Mouse (Mus musculus): ENCODE results near the gene Otulin. TPM values are rescaled to one million over a fixed set of nuclear protein-coding genes. Genes with fewer than 3 reads are reported as not detected.

The Otulin gene
- polyA plus RNA-seq (2014; fragmentation: Illumina TruSeq; extraction: RNeasy Lipid Tissue Mini Kit (QIAGEN cat#74804); ENCODE audit: low read depth, low replicate concordance): 12.1 TPM

GRCm38 (mm10) chr15:27630601-27631383 is at the start of gene Otulin:
Gene Otulin, minus strand, starts transcription at chr15:27630693.

Other genes with a start within 250 kb of the Otulin start
- gene Ank, start 164.0 kb downstream of the Otulin start, polyA plus RNA-seq (2014; fragmentation: Illumina TruSeq; extraction: RNeasy Lipid Tissue Mini Kit (QIAGEN cat#74804); ENCODE audit: low read depth, low replicate concordance): 54.0 TPM
- gene Otulinl, start 50.9 kb upstream of the Otulin start, polyA plus RNA-seq (2014; fragmentation: Illumina TruSeq; extraction: RNeasy Lipid Tissue Mini Kit (QIAGEN cat#74804); ENCODE audit: low read depth, low replicate concordance): 12.7 TPM